Mouse (Mus musculus) kidney, embryonic 16.5 days (tissue): ENCODE measurements around the gene Hnrnpl. TPM values are rescaled to one million over a fixed set of nuclear protein-coding genes. Genes with fewer than 3 reads are reported as not detected.

Experiments
- ATAC-seq: fragments of 200-750 bp; cut with Nextera tagmentation; 2 replicates; pipeline ENCODE4 v1.8.0; 2017; ENCODE audit warnings: moderate TSS enrichment; ENCODE audit not compliant: low FRiP score, low TSS enrichment
- H3K27ac ChIP-seq: fragments of 300-500 bp; sonication (generic); 2 replicates; pipeline ENCODE4 v1.5.1; 2014; ENCODE audit warnings: low read length
- H3K27me3 ChIP-seq: fragments of 300-500 bp; sonication (generic); 2 replicates; pipeline ENCODE4 v1.6.1; 2014; ENCODE audit warnings: low read length, control low read depth, mixed read lengths; ENCODE audit not compliant: insufficient read depth
- H3K36me3 ChIP-seq: fragments of 300-500 bp; sonication (generic); 2 replicates; pipeline ENCODE4 v1.6.1; 2014; ENCODE audit warnings: low read length, control low read depth, mixed read lengths; ENCODE audit not compliant: insufficient read depth
- H3K4me1 ChIP-seq: fragments of 300-500 bp; sonication (generic); 2 replicates; pipeline ENCODE4 v1.6.1; 2014; ENCODE audit warnings: low read length, control low read depth, mixed read lengths; ENCODE audit not compliant: insufficient read depth
- H3K4me2 ChIP-seq: fragments of 300-500 bp; sonication (generic); replicated peaks from 2 replicates; pipeline ENCODE4 v1.6.1; 2014; ENCODE audit warnings: low read depth, low read length
- H3K4me3 ChIP-seq: fragments of 300-500 bp; sonication (generic); 2 replicates; pipeline ENCODE4 v1.5.1; 2014; ENCODE audit warnings: mild to moderate bottlenecking, low read length
- H3K9ac ChIP-seq: fragments of 300-500 bp; sonication (generic); replicated peaks from 2 replicates; pipeline ENCODE4 v1.6.1; 2014; ENCODE audit warnings: low read length
- H3K9me3 ChIP-seq: fragments of 300-500 bp; sonication (generic); 2 replicates; pipeline ENCODE4 v1.6.1; 2016; ENCODE audit warnings: low read length, control low read depth
- WGBS: fragments of 180-500 bp; shearing (Covaris S2); extraction: QIAGEN DNeasy Blood & Tissue Kit; methylation state at CpG from one replicate; pipeline ENCODE4 v1.1.7; 2014; 5-methylcytosine and 5-hydroxymethylcytosine counted together
- polyA plus RNA-seq: library from polyadenylated mRNA; unstranded; fragments of >200 nt; fragmentation: Nextera tagmentation; extraction: Ambion mirVana; gene quantifications from 2 replicates; pipeline ENCODE4 v1.2.1, GENCODE M21; 2015

The Hnrnpl gene
- polyA plus RNA-seq, 1 experiment from 2014 or later: 204 TPM

GRCm38 (mm10) chr7:28833723-28834347 lies 25.5 kb downstream of the Hnrnpl start, which contains the start of gene Lgals4:
TSS of gene Lgals4 (plus strand) at chr7:28833854.
- WGBS: 88% methylated on average over 6 of the region's 6 CpGs
- Histone ChIP-seq H3K4me1 (no peaks in the 10 kb centered on the region), H3K27ac (no peak within 1 kb of the TSS), H3K4me3 (no peak within 1 kb of the TSS), H3K27me3 (no peaks in the 10 kb centered on the region), H3K9ac (no peak within 1 kb of the TSS), H3K4me2 (no peak within 1 kb of the TSS), H3K9me3 (no peaks in the 10 kb centered on the region), H3K36me3 (peaks cover 18% of the 10 kb centered on the region)
- no peak for ATAC-seq

DNA sequence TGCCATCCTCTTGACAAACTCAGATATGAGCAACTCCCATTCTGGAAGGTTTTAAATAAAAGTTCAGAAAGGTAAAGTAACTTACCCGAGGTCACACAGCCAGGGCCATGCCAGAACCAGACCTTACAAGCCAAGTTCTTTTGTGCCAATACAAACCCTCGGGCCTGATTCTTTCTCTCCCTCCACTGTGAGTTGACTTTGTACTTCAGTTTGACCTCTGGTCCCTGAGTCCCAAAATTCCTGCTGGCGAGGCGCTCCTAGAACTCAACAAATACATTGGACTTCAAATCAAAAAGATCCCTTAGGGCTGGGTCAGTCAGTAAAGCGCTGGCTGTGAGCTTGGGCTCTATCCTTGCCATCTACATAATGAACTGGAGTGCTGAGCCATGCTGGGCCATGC lies 28.6 kb downstream of the Hnrnpl start:
- ATAC-seq: no peak
- H3K9ac ChIP-seq: no peak overlapping the region
- no peaks in the 10 kb centered on the region for H3K36me3 ChIP-seq
- no peaks in the 10 kb centered on the region for H3K4me1 ChIP-seq
- H3K4me2 ChIP-seq: no peak overlapping the region
- H3K4me3 ChIP-seq: no peak overlapping the region
- WGBS: 80% methylated on average over 5 of the region's 5 CpGs
- no peaks in the 10 kb centered on the region for H3K27me3 ChIP-seq
- no peak overlapping the region for H3K27ac ChIP-seq
- no peaks in the 10 kb centered on the region for H3K9me3 ChIP-seq

- WGBS: 66% methylated on average over 9 of the region's 9 CpGs
- Histone ChIP-seq H3K36me3 (no peaks in the 10 kb centered on the region), H3K27me3 (no peaks in the 10 kb centered on the region), H3K9me3 (0 out of 2 replicates have a peak, but pooled peaks cover 2% of the 10 kb centered on the region), H3K4me3 (no peak overlapping the region), H3K4me1 (no peaks in the 10 kb centered on the region), H3K4me2 (no peak overlapping the region), H3K9ac (no peak overlapping the region), H3K27ac (no peak overlapping the region)
- no peak for ATAC-seq
Observed at GRCm38 (mm10) chr7:28838331-28838730, 30.0 kb downstream of the Hnrnpl start.

DNA sequence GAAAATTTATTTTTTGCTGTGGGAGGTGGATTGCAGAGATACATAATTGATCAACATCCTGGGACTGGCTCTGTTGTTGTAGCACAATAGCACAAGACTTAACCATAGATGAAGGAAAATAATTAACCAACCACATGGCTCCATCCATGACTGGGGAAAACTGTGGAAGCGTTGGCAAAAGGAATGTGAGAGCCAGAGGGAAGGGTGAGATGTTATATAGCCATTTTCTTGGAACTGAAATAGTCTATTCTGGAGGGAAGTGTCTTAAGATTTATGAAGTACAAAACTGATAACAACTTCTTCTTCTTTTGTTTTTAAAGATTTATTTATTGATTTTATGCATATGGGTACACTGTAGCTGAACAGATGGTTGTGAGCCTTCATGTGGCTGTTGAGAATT lies 38.9 kb downstream of the Hnrnpl start:
- Histone ChIP-seq H3K36me3 (no peaks in the 10 kb centered on the region), H3K27me3 (no peaks in the 10 kb centered on the region), H3K4me3 (no peak overlapping the region), H3K9me3 (peaks cover 2% of the 10 kb centered on the region; the same call in 1 of the 2 replicates), H3K27ac (no peak overlapping the region), H3K4me2 (no peak overlapping the region), H3K4me1 (peaks cover 4% of the 10 kb centered on the region; the same call in 1 of the 2 replicates), H3K9ac (no peak overlapping the region)
- 53% methylated on average over 1 of the region's 1 CpGs for WGBS
- no peak for ATAC-seq

DNA sequence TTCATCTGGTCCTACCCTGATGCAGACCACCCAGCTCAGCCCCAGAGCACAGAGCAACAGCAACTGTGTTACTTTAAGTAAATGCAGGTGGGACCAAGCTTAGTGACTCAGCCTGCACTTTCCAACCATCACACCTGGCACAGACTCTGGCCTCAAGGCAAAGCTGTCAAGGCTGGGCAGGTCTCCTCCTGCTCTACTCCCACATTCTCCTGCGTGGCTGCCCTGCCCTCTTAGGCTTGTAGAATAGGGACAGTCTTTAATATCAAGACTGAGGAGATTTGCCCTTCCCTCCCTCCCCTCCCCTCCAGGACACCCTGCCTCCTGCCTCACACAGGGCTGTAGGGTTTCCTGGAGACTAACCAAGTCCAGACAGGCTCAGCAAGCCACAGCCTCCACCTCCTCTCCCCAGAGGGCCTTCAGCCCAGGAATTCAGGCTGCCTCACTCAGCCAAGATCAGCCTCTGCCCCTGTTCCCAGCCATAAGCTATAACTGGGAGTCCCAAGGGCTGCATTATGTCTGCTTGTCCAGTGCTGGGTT lies 41.4 kb downstream of the Hnrnpl start:
- no peak overlapping the region; the same call in 1 of the 2 replicates for H3K27ac ChIP-seq
- H3K4me3 ChIP-seq: no peak overlapping the region
- no peaks in the 10 kb centered on the region for H3K27me3 ChIP-seq
- no peak overlapping the region for H3K9ac ChIP-seq
- no peaks in the 10 kb centered on the region for H3K36me3 ChIP-seq
- H3K4me1 ChIP-seq: peaks cover 4% of the 10 kb centered on the region; the same call in 1 of the 2 replicates
- peak; percentile 69; the same call in 1 of the 2 replicates for ATAC-seq
- no peaks in the 10 kb centered on the region for H3K9me3 ChIP-seq
- WGBS: 19% methylated on average over 1 of the region's 1 CpGs
- H3K4me2 ChIP-seq: no peak overlapping the region

DNA sequence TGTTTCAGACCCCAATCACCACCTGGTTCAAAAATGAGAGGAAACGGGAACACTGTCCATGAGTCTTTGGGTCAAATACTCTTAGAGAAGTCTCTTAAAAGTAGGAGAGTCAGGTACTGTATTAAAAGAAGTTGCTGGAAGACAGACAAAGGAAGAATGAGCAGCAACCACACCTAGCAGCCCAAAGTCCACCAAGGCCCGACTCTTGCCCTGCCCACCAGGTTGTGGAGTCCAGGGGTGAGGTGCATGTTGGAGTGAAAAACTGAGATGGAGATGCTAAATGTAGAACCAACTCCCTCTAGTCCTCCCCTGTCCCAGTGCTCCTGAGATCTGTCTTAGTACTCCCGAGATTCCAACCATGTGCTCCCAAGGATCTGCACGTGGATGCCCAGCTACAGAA lies 42.3 kb downstream of the Hnrnpl start:
- H3K4me1 ChIP-seq: peaks cover 4% of the 10 kb centered on the region; the same call in 1 of the 2 replicates
- H3K36me3 ChIP-seq: no peaks in the 10 kb centered on the region
- no peak overlapping the region for H3K4me3 ChIP-seq
- H3K9me3 ChIP-seq: no peaks in the 10 kb centered on the region
- no peak overlapping the region for H3K4me2 ChIP-seq
- H3K27me3 ChIP-seq: no peaks in the 10 kb centered on the region
- H3K27ac ChIP-seq: no peak overlapping the region
- no peak for ATAC-seq
- 69% methylated on average over 4 of the region's 4 CpGs for WGBS
- no peak overlapping the region for H3K9ac ChIP-seq

DNA sequence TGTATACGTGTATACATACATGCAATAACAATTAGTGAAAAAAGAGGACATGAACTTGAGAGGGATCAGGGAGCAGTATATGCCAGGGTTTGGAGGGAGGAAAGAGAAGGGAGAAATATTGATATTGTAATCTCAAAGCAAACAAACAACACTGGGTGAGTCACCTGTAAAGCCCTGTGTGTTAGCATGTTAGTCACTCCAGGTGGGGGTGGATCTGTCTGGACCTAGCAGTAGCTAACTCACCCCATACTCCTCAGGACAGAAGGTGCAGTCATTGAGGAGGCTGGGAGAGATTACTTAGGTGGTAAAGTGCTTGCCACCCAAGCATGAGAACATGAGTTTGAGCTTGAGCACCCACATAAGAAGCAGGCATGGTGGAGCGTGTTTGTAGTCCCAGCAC lies 51.6 kb downstream of the Hnrnpl start:
- Histone ChIP-seq H3K36me3 (no peaks in the 10 kb centered on the region), H3K27ac (no peak overlapping the region), H3K4me2 (no peak overlapping the region), H3K4me1 (peaks cover 10% of the 10 kb centered on the region; the same call in 1 of the 2 replicates), H3K9me3 (peaks cover 5% of the 10 kb centered on the region; the same call in 1 of the 2 replicates), H3K27me3 (no peaks in the 10 kb centered on the region), H3K9ac (no peak overlapping the region), H3K4me3 (no peak overlapping the region)
- no peak for ATAC-seq
- 85% methylated on average over 2 of the region's 2 CpGs for WGBS

DNA sequence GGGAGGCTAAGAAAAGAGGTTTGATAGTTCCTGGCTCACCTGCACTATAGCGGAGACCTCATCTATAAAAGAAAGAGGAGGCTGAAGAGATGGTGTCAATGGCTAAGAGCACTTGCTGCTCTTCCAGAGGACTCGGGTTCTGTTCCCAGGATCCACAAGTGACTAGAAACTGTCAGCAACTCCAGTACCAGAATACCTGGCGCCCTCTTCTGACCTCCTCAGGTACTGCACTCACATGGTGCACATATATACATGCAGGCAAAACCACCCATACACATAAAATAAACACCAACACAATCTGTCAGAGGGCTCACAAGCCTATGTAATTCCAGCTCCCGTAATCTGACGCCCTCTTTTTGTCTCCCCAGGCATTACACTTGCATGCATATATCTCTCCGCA lies 52.6 kb downstream of the Hnrnpl start:
- Histone ChIP-seq H3K9me3 (peaks cover 5% of the 10 kb centered on the region; the same call in 1 of the 2 replicates), H3K27me3 (no peaks in the 10 kb centered on the region), H3K36me3 (no peaks in the 10 kb centered on the region), H3K4me3 (no peak overlapping the region), H3K4me1 (peaks cover 10% of the 10 kb centered on the region; the same call in 1 of the 2 replicates), H3K9ac (no peak overlapping the region), H3K4me2 (no peak overlapping the region), H3K27ac (no peak overlapping the region)
- ATAC-seq: no peak
- WGBS: 89% methylated on average over 6 of the region's 6 CpGs

- H3K9ac ChIP-seq: no peak overlapping the region
- no peaks in the 10 kb centered on the region for H3K36me3 ChIP-seq
- peaks cover 5% of the 10 kb centered on the region; the same call in 1 of the 2 replicates for H3K9me3 ChIP-seq
- ATAC-seq: no peak
- H3K27ac ChIP-seq: no peak overlapping the region
- no peaks in the 10 kb centered on the region for H3K27me3 ChIP-seq
- WGBS: 60% methylated on average over 15 of the region's 15 CpGs
- H3K4me3 ChIP-seq: no peak overlapping the region
- no peak overlapping the region for H3K4me2 ChIP-seq
- H3K4me1 ChIP-seq: peaks cover 10% of the 10 kb centered on the region; the same call in 1 of the 2 replicates
Observed at GRCm38 (mm10) chr7:28862817-28863499, 54.6 kb downstream of the Hnrnpl start.
